Mouse (Mus musculus): ENCODE measurements at regions not wholly inside any gene's neighbourhood (a gene's known extent, or its start where the extent isn't known, plus 50 kb on each side); places are given as distances from the start of the nearest gene placed in this dataset.

DNA sequence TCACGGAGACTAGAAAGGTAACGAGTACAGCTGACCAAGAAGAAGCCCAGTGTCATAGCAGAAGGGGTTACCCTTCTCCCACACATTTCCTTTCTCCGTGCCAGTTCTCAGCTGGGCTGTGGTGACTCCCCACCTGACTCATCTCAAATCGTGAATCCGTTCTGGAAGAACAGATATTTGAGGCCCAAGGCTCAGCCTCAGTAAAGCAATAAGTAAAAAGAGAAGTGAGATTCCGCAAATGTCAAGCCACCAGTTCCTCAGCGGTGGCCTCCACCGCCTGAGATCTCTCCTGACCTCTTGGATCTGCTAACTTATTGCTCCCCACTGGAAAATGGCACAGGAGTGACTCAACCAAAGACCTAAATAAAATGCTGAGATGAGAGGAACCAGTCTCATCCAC, 213.2 kb downstream of the Maf start:
- ATAC-seq (ENCODE audit: poor library complexity, severe bottlenecking), result peak; percentile 73

DNA sequence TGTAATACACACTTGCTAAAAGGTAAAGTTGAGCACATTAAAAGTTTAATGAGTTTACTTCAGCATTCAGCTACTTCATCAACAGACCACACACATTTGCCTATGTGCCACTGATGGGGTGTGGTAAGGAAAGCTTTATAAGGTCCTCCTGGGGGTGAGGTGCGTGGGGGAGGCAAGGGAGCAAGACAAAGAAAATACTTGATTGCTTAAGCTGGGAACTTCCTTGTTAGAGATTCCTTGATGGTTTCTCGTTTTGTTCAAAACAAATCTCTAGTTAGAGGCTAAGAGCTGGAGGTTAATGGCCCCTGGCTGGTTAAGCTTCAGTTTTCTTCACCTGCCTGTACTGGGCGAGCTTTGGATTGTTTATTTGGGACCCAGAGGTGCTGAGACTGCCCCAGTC, 220.7 kb downstream of the Maf start:
- ATAC-seq (ENCODE audit: poor library complexity, severe bottlenecking), result peak; percentile 55

DNA sequence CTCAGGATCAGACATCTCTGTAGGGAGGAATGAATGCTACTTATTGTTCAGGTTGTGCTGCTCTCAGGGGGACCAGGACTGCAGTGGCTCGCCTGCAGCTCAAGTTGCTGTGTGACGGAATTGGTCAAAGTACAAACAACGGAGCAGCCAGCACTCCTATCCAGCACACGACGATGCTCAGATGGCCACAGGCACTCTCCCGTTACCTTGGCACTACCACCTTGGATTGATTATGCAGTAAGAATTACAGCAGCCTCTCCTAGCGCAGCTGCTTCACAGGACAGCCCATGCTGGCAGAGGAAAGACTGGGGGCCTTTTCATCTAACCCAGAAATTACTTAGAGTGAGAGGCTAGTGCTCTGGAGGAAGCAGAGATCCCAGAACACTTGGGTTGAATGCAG, 226.5 kb downstream of the Maf start:
- no peak for ATAC-seq (ENCODE audit: poor library complexity, severe bottlenecking)

DNA sequence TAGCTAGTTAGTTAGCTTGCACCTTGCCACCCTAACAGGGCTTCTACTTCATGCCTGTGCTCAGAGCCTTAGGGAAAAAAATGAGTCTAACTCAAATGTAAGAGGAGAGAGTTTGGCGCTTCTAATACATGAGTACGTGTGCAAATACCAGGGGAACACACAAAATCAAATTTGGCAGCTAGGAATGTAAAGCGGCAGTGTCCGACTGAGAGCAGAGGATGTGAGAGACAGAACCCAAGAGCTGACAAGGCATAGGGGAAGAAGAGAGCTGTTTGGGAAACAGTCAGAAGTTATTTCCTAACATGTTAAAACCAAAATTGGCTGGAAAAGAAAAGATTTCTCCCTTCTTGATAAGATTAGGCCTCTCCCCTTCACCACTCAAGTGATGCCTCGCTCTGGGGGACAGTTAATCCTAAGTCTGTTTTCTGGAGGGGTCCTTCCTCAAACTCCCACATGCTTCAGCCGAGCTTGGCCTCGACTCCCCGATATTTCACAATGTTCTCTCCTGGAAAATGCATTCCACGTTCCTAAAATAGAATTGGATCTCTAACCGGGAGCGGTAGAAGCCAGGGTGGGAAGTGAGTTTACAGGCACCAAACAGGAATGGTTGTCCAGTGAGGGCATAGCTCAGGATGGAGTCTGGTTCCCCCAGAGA, 229.1 kb downstream of the Maf start:
- ATAC-seq (ENCODE audit: poor library complexity, severe bottlenecking), result no peak

DNA sequence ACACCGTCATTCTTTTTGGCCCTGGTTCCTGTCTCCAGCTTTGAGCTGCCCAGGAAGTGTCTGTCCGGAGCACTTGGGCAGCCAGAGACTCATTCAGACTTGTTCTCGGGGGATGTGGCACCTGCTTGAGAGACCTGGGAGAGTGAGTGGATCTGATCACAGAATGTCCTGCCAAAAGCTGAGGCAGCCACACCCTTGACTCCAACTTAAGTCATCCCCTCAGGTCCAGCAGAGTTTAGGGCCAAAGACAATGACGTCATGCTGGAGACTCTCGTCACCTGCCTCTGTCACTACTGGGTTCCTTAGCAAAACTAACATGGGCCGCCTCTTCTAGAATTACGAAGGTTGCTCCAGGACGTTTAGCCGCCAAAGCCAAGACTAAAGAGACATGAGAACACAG, 231.5 kb downstream of the Maf start:
- no peak for ATAC-seq (ENCODE audit: poor library complexity, severe bottlenecking)

DNA sequence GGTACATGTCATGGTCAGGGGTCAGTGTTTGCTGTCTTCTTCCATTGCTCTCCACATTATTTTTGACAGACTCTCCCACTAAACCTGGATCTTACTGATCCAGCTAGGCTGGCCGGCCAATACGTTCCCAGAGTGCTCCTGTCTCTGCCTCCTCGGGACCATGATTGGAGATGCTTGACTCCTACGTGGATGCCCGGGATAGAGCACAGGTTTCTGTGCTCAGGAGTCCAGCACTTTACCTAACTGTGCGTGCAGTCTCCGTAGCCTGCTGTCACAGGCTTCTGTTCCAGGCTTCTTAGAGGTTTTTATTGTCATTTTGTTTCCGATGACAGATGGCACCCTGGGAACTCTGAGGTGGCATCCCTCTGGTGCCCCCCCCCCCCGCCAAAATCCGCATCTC, 232.4 kb downstream of the Maf start:
- no peak for ATAC-seq (ENCODE audit: poor library complexity, severe bottlenecking)

DNA sequence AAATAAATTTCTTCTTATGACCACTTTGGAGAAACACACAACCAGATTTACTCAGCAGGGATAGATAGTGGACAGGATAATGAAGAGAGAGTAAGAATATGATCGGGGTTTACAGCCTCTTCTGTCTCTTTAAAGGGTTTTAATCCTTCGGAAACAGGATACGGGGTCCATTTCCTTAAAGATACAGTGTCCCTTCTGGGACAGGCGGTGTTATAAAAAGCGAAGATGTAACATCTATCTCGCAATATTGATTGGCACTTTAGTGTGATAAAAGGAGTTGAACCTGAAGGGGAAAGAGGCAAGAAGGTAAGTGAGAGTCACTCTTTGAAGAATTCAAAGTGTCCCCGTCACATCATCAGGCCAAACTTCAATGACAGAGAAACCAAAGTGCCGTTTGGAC, 233.6 kb downstream of the Maf start:
- no peak for ATAC-seq (ENCODE audit: poor library complexity, severe bottlenecking)

DNA sequence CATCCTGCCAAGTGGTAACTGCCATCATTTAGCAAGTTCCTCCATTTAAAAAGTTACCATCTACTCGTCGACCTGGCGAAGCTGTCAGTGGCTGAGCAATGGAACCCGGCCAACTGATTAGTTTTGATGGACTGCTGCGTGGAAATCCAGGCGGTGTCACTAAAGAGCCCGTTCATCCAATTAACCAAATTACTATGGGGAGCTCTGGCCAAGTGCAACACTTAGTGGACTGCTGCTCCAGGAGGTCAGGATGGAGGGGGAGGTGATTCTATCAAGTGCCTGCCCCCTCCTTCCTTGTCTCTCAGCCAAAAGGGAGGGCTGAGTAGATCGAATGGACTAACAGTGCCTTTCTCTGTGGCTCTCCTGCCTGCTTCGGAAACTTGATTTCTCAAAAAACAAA, 241.0 kb downstream of the Maf start:
- no peak for ATAC-seq (ENCODE audit: poor library complexity, severe bottlenecking)

DNA sequence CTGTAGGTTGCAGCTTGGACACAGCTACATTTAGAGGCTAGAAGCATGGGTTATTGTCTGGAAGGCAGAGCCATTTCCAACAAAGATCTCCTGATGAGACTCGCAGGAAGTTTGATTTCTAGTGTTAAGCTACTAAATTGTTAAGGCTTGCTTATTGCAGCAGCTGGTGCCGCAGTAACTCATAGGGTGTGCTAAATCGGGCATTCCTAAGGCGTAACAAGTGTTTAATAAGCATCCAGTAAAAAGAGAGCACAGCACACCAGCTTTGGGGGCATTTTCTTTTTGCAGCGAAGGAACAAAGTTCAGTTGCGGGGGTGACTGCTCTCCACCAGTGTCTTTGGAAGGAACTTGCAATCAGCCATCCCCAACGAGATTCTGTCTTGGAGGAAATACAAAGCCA, 241.5 kb downstream of the Maf start:
- ATAC-seq (ENCODE audit: poor library complexity, severe bottlenecking), result no peak

DNA sequence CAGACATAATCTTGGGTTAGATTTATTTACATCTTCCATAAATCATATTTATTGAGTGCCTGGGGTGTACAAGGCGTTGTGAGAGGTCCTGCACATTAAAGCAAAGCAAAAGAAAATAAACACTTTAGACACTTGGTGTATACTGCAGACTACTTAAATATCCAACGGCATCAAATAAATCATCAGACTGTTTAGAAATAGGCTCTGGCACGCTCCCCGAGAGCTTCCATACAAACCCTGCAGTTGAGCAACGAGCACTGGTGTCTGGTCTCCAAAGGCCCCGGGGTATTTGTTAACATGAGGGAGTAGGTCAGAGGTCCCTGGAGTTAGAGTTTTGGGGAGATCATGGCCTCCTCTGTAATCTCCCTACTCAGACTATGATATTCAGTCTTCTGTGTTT, 244.9 kb downstream of the Maf start:
- ATAC-seq (ENCODE audit: poor library complexity, severe bottlenecking), result no peak

DNA sequence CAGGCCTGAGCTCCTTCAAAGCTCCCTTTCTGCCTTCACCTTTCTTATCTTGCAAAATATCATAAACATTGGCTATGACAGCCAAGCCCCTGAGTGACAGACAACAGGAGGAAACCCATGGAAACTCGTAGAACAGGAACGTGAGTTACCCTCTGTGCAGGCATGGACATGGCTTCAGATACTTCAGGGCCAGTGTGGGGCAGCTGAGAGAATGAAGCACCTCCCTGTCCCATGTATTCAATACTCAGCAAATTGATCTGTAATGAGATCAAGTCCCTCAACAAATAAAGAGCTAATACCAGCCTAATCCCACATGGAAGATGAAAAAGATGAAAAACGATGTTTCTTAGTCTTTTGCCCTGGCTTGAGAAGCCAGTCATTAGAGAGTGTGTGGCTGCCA, 249.5 kb downstream of the Maf start:
- no peak for ATAC-seq (ENCODE audit: poor library complexity, severe bottlenecking)

DNA sequence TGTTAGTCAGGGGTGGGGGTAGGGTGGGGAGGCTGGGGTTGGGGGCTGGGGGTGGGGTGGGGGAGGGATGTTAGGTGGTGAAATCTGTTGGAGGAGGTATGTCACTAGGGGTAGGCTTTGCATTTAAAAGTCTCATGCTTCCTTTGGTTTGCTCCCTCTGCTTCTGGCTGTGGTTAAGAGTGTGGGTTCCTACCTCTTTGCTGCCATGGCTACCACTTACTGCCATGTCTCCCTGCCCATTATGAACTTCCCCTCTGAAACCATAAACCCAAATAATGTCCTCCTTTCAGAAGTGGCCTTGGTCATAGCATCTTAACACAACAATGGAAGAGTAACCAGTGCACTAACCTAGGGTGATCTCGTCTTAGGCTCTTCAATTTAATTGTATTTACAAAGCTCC, 256.8 kb downstream of the Maf start:
- peak; percentile 85 for ATAC-seq (ENCODE audit: poor library complexity, severe bottlenecking)

DNA sequence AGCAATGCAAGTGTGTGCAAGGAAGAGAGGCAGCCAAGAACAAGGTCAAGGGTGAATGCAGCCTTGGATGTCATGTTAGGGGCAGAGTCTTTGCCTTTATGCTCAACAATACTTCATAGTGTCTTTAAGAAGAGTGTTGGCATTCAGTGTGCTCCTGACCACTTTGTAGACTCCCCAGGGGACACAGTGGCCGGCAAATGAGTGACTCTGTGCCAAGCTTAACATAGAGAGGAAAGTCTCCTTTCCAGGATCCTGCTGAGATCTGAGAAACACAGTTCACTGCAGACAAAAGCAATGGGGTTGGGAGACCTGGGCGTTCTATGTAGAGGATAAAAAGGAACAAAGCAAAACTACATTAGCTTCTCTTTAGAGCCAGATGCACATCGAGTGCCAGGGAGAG, 259.2 kb downstream of the Maf start:
- no peak for ATAC-seq (ENCODE audit: poor library complexity, severe bottlenecking)

DNA sequence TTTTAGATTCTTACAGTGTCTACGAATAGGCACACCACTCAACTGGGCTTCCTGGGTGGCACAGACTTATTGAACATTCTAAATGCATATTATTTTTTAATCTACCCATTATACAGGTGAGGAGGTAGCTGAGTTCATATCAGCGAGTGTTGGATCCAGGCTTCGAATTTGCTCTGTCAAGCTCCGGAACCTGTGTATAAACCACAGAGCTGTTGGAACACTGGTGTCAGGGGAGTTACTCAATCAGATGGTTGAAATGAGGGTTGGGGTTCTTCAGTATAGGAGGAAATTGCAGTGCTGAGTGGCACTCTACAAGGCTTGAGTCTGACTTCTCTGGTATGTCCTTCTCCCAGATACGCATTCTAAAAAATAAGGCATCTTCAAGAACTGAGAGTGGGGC, 263.1 kb downstream of the Maf start:
- peak; percentile 91 for ATAC-seq (ENCODE audit: poor library complexity, severe bottlenecking)

DNA sequence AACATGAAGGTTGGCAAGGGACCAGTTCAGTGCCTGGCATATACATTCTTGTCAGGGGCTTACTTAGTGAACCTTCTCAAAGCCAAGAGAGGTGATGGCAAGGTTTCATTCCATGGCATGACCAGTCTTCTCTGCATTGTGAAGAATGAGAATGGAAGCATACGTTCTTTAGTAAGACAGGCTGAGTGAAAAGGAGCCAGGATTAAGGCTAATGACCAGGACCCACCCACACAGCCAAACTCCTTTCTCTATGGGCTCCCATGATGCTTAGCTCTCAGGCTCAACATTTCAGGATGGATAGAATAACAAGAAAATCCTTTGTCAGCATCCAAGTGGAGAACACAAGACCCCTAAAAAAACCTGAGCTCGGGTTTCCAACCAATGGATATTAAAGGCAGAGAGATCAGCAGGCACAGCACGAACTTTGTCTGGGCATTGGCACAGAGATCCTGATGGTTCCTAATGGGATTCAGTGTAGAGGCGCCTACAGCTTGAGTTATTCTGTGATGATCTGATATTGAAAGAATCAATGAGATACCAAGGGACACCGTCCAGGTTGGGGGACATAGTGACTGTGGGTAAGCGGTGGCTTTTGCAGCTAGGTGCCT, 265.5 kb downstream of the Maf start:
- ATAC-seq (ENCODE audit: poor library complexity, severe bottlenecking), result no peak

DNA sequence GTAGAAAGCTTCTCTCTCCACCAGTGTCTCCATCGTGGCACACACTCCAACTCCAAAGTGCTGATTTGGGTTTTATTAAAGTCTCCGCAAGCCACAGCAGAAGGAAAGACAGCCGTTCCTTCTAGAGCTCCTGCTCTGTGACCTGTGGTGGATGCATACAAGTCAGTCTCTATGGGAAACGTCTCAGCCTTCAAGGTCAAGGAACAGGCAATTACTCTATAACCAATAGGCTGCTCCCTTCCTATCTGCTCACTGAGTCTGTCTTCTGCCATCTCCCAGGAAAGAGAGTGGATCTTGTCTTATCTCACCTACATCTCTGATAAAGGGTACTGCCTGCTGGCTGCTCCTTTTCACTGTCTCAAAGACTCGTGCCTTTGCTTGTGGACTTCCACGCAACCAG, 266.3 kb downstream of the Maf start:
- ATAC-seq (ENCODE audit: poor library complexity, severe bottlenecking), result no peak

DNA sequence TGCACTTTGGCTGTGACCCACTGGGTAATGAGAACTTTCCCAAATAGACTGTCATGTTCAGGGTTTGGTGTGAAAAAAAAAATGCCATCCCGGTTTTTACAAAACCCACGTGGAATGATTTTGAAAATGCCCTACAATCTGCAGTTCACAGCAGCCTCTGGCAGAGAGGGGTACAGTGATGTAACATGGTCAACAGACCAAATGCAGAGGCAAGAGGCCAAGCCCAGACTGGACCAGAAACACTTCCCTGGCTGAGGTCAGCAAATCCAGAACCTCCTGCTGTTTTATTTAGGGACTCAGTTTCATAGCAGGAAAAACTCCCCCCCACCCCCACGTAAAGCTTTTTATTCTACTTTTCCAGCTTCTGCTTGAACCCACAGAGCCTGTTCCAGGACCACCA, 267.4 kb downstream of the Maf start:
- ATAC-seq (ENCODE audit: poor library complexity, severe bottlenecking), result no peak

DNA sequence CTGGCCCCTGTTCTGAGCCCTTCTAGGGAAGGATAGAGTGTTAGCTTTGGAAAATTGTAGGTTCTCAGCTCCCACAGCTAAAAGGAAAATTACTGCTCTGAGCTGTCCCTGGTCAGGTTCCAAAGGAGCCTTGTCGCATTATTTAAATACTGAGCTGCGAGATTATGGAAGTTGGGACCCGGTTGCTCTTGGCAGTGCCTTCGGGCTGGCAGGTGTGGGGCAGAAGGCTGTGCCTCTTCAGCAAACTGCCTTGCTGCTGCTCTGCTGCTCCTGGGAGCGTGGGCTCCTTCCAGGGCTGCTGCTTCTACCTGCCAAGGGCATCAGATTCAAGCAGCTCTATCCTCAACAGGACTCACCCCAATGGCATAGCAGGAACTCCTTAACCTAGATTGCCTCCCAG, 268.1 kb downstream of the Maf start:
- no peak for ATAC-seq (ENCODE audit: poor library complexity, severe bottlenecking)

DNA sequence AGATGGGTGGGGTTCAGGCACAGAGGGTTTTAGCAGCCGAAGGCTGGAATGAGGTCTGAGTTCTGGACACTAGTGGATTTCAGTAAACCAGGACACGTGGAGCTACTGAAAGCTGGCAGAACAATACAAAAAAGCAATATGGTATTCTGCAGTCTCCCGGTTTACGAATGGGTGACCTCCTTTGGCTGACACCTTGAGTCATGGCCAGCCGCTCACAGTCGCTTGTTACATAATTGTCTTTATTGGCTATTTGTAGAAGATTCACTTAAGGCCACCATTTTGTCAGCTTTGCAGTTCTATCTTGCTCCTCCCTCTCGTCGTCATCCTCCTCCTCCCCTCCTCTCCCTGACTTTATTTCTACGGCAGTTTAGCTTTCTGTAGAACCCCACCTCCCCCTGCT, 269.6 kb downstream of the Maf start:
- ATAC-seq (ENCODE audit: poor library complexity, severe bottlenecking), result no peak

DNA sequence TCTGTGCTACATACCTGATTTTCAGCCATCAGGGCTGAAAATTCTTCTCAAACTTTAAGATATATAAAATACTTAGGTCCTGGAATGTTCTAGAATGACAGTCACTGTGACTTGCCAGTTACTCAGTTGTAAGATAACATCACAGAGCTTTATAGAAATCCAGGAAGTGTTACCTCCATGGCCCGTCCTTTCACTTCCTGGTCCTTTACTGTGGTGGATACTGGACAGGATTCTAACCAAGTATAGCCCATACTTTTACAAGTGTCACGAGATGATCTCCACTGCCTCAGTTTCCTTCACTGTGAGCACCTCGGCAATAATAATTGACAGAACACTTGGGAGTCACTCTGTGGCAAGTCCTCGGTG, 271.3 kb downstream of the Maf start:
- peak; percentile 80 for ATAC-seq (ENCODE audit: poor library complexity, severe bottlenecking)

DNA sequence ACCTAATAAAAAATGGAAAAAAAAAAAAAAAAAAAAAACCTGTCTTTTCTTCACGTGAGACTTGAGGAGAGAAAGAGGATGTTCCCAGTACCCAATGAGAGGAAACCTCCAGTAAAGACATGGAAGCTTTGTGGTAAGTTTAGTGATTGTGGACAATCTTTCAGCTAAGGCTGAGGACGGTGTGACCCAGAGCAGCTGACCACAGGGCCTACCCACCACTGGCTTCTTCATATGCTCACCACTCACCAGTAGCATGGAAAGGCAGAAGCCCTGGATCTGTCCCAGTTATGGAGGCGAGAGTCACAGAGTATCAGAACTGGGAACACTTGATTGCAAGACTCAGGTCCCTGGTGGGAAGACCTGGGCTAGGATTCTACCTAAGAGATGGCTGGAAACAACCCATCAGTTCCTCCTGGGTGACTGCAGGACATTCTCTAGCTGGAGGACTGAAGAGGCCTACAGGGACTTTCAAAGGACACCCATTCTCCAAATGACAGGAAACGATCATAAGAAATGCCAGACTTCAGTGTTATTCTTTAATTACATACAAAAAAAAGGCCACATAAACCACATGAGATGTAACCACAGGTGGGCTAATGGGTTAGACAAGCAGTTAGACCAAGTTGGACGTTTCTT, 271.8 kb downstream of the Maf start:
- ATAC-seq (ENCODE audit: poor library complexity, severe bottlenecking), result peak; percentile 28

DNA sequence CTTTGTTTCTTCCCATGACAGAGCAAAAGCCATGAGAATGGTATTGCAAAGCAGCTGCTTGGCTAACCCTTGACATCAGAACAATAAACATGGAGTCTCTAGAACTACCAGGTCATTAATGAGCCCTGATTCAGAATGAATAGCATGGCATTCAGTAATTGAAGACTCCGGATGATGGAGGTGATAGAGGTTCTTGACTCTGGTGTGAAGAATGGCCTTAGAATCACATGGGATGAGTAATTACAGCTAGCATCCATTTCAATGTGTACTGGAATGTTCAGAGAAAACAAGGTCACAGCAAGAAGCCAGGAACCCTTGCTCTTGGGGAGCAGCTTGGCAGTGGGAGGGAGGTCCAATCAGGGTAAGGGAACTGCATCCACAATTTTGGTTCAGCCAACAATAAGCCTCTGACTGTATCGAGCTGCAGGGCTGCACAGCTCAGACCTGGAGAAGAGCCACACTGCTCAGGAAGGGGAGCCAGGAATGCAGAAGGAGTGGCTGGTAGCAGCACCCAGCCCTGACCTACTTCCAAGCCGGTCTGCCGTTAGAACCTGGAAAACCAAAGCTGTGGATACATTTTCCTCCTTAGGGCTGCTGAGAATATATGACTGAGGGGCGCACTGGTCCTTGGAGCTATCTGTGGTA, 275.1 kb downstream of the Maf start:
- no peak for ATAC-seq (ENCODE audit: poor library complexity, severe bottlenecking)

Data from megakaryocyte, adult 5-6 weeks (primary cell).